Mouse (Mus musculus): ENCODE results near the gene Mtap. TPM values are rescaled to one million over a fixed set of nuclear protein-coding genes. Genes with fewer than 3 reads are reported as not detected.

Mtap gene
- 91.1 and 96.1 TPM in 2 replicates for polyA plus RNA-seq (2014; fragmentation: Nextera tagmentation; extraction: Ambion mirVana)

GRCm38 (mm10) chr4:89136906-89137541 lies at the start of gene Mtap:
TSS of gene Mtap (plus strand) at chr4:89137122.
- under 1% methylated on average over 30 of the region's 31 CpGs for WGBS
- DNase-seq (ENCODE audit: low spot score, missing footprints) = peak; percentile 97
- peak; percentile 95 for ATAC-seq (ENCODE audit: low FRiP score)
- peaks cover 3% of the 10 kb centered on the region; the same call in 1 of the 2 replicates for H3K4me1 ChIP-seq (ENCODE audit: control insufficient read depth, insufficient read depth, low read length)
- no peaks in the 10 kb centered on the region for H3K9me3 ChIP-seq (ENCODE audit: control insufficient read depth, low read length)
- peak within 1 kb of the TSS; percentile 89 for H3K4me3 ChIP-seq (ENCODE audit: low read depth, low read length)
- H3K36me3 ChIP-seq (ENCODE audit: control insufficient read depth, insufficient read depth, low read length) = no peaks in the 10 kb centered on the region
- H3K9ac ChIP-seq (ENCODE audit: low read length) = peak within 1 kb of the TSS; percentile 90
- H3K4me2 ChIP-seq = peak within 1 kb of the TSS; percentile 78
- peak within 1 kb of the TSS; percentile 57; the same call in 1 of the 2 replicates for H3K27ac ChIP-seq (ENCODE audit: low read depth, low read length)
- H3K27me3 ChIP-seq (ENCODE audit: control insufficient read depth, insufficient read depth, low read length) = no peaks in the 10 kb centered on the region

DNA sequence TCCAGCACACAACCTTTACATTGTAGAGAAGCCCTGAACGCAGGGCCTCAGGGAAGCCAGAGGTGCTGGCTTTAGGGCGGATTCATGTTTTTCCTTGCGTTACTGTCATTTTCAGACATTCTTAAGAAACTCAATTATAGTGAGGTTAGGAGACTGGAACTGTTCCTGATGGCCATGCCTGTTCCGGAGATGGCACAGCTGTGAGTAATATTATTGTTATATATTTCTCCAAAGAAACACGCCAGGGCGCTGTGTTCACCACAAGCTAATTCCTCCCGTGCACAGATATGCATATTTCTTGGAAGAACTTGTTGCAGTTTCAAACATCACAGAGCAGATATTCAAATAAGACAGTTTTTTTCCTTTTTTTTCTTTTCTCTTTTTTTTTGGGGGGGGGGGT lies 47.8 kb upstream of the Mtap start:
- DNase-seq (ENCODE audit: low spot score, missing footprints) (peak; percentile 33), ATAC-seq (ENCODE audit: low FRiP score) (no peak)
- Histone ChIP-seq H3K27me3 (ENCODE audit: control insufficient read depth, insufficient read depth, low read length) (no peaks in the 10 kb centered on the region), H3K9me3 (ENCODE audit: control insufficient read depth, low read length) (no peaks in the 10 kb centered on the region), H3K4me2 (no peak overlapping the region), H3K27ac (ENCODE audit: low read depth, low read length) (no peak overlapping the region), H3K4me1 (ENCODE audit: control insufficient read depth, insufficient read depth, low read length) (no peaks in the 10 kb centered on the region; the same call in 1 of the 2 replicates), H3K36me3 (ENCODE audit: control insufficient read depth, insufficient read depth, low read length) (no peaks in the 10 kb centered on the region), H3K4me3 (ENCODE audit: low read depth, low read length) (no peak overlapping the region), H3K9ac (ENCODE audit: low read length) (no peak overlapping the region)
- WGBS = 95% methylated on average over 7 of the region's 7 CpGs

GRCm38 (mm10) chr4:89090217-89090616 lies 46.7 kb upstream of the Mtap start:
- Histone ChIP-seq H3K27ac (ENCODE audit: low read depth, low read length) (no peak overlapping the region), H3K9ac (ENCODE audit: low read length) (no peak overlapping the region), H3K4me3 (ENCODE audit: low read depth, low read length) (no peak overlapping the region), H3K36me3 (ENCODE audit: control insufficient read depth, insufficient read depth, low read length) (no peaks in the 10 kb centered on the region), H3K4me2 (no peak overlapping the region), H3K4me1 (ENCODE audit: control insufficient read depth, insufficient read depth, low read length) (no peaks in the 10 kb centered on the region; the same call in 1 of the 2 replicates), H3K9me3 (ENCODE audit: control insufficient read depth, low read length) (no peaks in the 10 kb centered on the region), H3K27me3 (ENCODE audit: control insufficient read depth, insufficient read depth, low read length) (no peaks in the 10 kb centered on the region)
- DNase-seq (ENCODE audit: low spot score, missing footprints) = peak; percentile 82
- 53% methylated on average over 6 of the region's 6 CpGs for WGBS
- ATAC-seq (ENCODE audit: low FRiP score) = no peak

GRCm38 (mm10) chr4:89092153-89092552 lies 44.8 kb upstream of the Mtap start:
- H3K9ac ChIP-seq (ENCODE audit: low read length) = no peak overlapping the region
- H3K4me3 ChIP-seq (ENCODE audit: low read depth, low read length) = no peak overlapping the region
- no peaks in the 10 kb centered on the region for H3K27me3 ChIP-seq (ENCODE audit: control insufficient read depth, insufficient read depth, low read length)
- no peaks in the 10 kb centered on the region for H3K36me3 ChIP-seq (ENCODE audit: control insufficient read depth, insufficient read depth, low read length)
- WGBS = 79% methylated on average over 5 of the region's 5 CpGs
- no peak overlapping the region for H3K4me2 ChIP-seq
- no peak for ATAC-seq (ENCODE audit: low FRiP score)
- H3K27ac ChIP-seq (ENCODE audit: low read depth, low read length) = no peak overlapping the region
- DNase-seq (ENCODE audit: low spot score, missing footprints) = no peak
- H3K9me3 ChIP-seq (ENCODE audit: control insufficient read depth, low read length) = no peaks in the 10 kb centered on the region
- H3K4me1 ChIP-seq (ENCODE audit: control insufficient read depth, insufficient read depth, low read length) = no peaks in the 10 kb centered on the region; the same call in 1 of the 2 replicates

DNA sequence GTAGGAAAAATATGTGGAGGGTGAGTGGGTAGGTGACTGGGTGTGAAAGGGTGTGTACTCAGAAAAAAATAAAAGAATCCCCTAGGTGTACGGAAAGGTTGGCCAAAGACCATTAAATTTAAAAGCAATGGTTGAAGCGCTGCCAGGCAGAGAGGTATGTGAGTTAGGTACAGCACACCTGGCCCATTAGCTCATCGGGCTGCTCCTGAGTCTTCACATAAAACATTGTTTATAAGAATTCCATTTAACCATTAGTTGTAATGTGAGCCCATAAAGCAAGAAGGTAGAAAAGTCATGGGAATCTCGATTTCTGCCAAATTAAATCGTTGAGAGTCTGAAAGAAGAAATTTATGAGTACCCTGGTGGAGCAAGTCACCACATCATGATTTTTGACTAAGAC lies 42.1 kb upstream of the Mtap start:
- Histone ChIP-seq H3K27me3 (ENCODE audit: control insufficient read depth, insufficient read depth, low read length) (no peaks in the 10 kb centered on the region), H3K36me3 (ENCODE audit: control insufficient read depth, insufficient read depth, low read length) (no peaks in the 10 kb centered on the region), H3K4me1 (ENCODE audit: control insufficient read depth, insufficient read depth, low read length) (no peaks in the 10 kb centered on the region), H3K9ac (ENCODE audit: low read length) (no peak overlapping the region), H3K4me2 (no peak overlapping the region), H3K27ac (ENCODE audit: low read depth, low read length) (no peak overlapping the region), H3K9me3 (ENCODE audit: control insufficient read depth, low read length) (no peaks in the 10 kb centered on the region), H3K4me3 (ENCODE audit: low read depth, low read length) (no peak overlapping the region)
- no peak for ATAC-seq (ENCODE audit: low FRiP score)
- 92% methylated on average over 5 of the region's 5 CpGs for WGBS
- DNase-seq (ENCODE audit: low spot score, missing footprints) = peak; percentile 39

GRCm38 (mm10) chr4:89098261-89098660 lies 38.7 kb upstream of the Mtap start:
- Histone ChIP-seq H3K4me3 (ENCODE audit: low read depth, low read length) (no peak overlapping the region), H3K4me1 (ENCODE audit: control insufficient read depth, insufficient read depth, low read length) (peaks cover 2% of the 10 kb centered on the region; the same call in 1 of the 2 replicates), H3K27me3 (ENCODE audit: control insufficient read depth, insufficient read depth, low read length) (no peaks in the 10 kb centered on the region), H3K9me3 (ENCODE audit: control insufficient read depth, low read length) (no peaks in the 10 kb centered on the region), H3K9ac (ENCODE audit: low read length) (no peak overlapping the region), H3K27ac (ENCODE audit: low read depth, low read length) (no peak overlapping the region), H3K4me2 (no peak overlapping the region), H3K36me3 (ENCODE audit: control insufficient read depth, insufficient read depth, low read length) (no peaks in the 10 kb centered on the region)
- WGBS = 74% methylated on average over 5 of the region's 5 CpGs
- DNase-seq (ENCODE audit: low spot score, missing footprints) (no peak), ATAC-seq (ENCODE audit: low FRiP score) (no peak)

- no peak overlapping the region for H3K9ac ChIP-seq (ENCODE audit: low read length)
- no peak for DNase-seq (ENCODE audit: low spot score, missing footprints)
- WGBS = 54% methylated on average over 3 of the region's 3 CpGs
- H3K27ac ChIP-seq (ENCODE audit: low read depth, low read length) = no peak overlapping the region
- H3K4me3 ChIP-seq (ENCODE audit: low read depth, low read length) = no peak overlapping the region
- H3K9me3 ChIP-seq (ENCODE audit: control insufficient read depth, low read length) = no peaks in the 10 kb centered on the region
- H3K36me3 ChIP-seq (ENCODE audit: control insufficient read depth, insufficient read depth, low read length) = no peaks in the 10 kb centered on the region
- H3K4me1 ChIP-seq (ENCODE audit: control insufficient read depth, insufficient read depth, low read length) = peaks cover 2% of the 10 kb centered on the region; the same call in 1 of the 2 replicates
- H3K4me2 ChIP-seq = no peak overlapping the region
- H3K27me3 ChIP-seq (ENCODE audit: control insufficient read depth, insufficient read depth, low read length) = no peaks in the 10 kb centered on the region
- ATAC-seq (ENCODE audit: low FRiP score) = no peak
Observed at GRCm38 (mm10) chr4:89101276-89101675, 35.6 kb upstream of the Mtap start.

GRCm38 (mm10) chr4:89102283-89102682 lies 34.6 kb upstream of the Mtap start:
- ATAC-seq (ENCODE audit: low FRiP score) = peak; percentile 57; the same call in 1 of the 2 replicates
- no peak overlapping the region for H3K4me2 ChIP-seq

GRCm38 (mm10) chr4:89105486-89105885 lies 31.4 kb upstream of the Mtap start:
- DNase-seq (ENCODE audit: low spot score, missing footprints) (no peak), ATAC-seq (ENCODE audit: low FRiP score) (no peak)
- Histone ChIP-seq H3K27me3 (ENCODE audit: control insufficient read depth, insufficient read depth, low read length) (no peaks in the 10 kb centered on the region), H3K36me3 (ENCODE audit: control insufficient read depth, insufficient read depth, low read length) (no peaks in the 10 kb centered on the region), H3K27ac (ENCODE audit: low read depth, low read length) (no peak overlapping the region), H3K9ac (ENCODE audit: low read length) (no peak overlapping the region), H3K4me3 (ENCODE audit: low read depth, low read length) (no peak overlapping the region), H3K4me1 (ENCODE audit: control insufficient read depth, insufficient read depth, low read length) (peaks cover 2% of the 10 kb centered on the region; the same call in 1 of the 2 replicates), H3K9me3 (ENCODE audit: control insufficient read depth, low read length) (no peaks in the 10 kb centered on the region), H3K4me2 (no peak overlapping the region)
- 57% methylated on average over 2 of the region's 2 CpGs for WGBS

More at GRCm38 (mm10) chr4:89102283-89102682, 34.6 kb upstream of the Mtap start:
- WGBS = 63% methylated on average over 2 of the region's 2 CpGs
- H3K27ac ChIP-seq (ENCODE audit: low read depth, low read length) = no peak overlapping the region
- H3K9me3 ChIP-seq (ENCODE audit: control insufficient read depth, low read length) = no peaks in the 10 kb centered on the region
- no peaks in the 10 kb centered on the region for H3K27me3 ChIP-seq (ENCODE audit: control insufficient read depth, insufficient read depth, low read length)
- DNase-seq (ENCODE audit: low spot score, missing footprints) = no peak
- H3K4me3 ChIP-seq (ENCODE audit: low read depth, low read length) = no peak overlapping the region
- H3K4me1 ChIP-seq (ENCODE audit: control insufficient read depth, insufficient read depth, low read length) = peaks cover 2% of the 10 kb centered on the region; the same call in 1 of the 2 replicates
- no peaks in the 10 kb centered on the region for H3K36me3 ChIP-seq (ENCODE audit: control insufficient read depth, insufficient read depth, low read length)
- no peak overlapping the region for H3K9ac ChIP-seq (ENCODE audit: low read length)

All from midbrain, embryonic 11.5 days (tissue).